Mouse (Mus musculus) limb, embryonic 14.5 days (tissue): ENCODE data around the gene Nhsl1. TPM values are rescaled to one million over a fixed set of nuclear protein-coding genes. Genes with fewer than 3 reads are reported as not detected.

ENCODE experiments used
- ATAC-seq: fragments of 200-750 bp; cut with Nextera tagmentation; 2 replicates; pipeline ENCODE4 v1.8.0; 2017; ENCODE audit warnings: low read depth, moderate number of reproducible peaks, moderate TSS enrichment; ENCODE audit not compliant: low FRiP score
- DNase-seq: peaks from one replicate; pipeline ENCODE4 v3.0.0-alpha.2; 2015; ENCODE audit warnings: low spot score
- H3K27ac ChIP-seq: fragments of 300-500 bp; sonication (generic); replicated peaks from 2 replicates; pipeline ENCODE4 v1.5.1; 2014; ENCODE audit warnings: low read depth, mild to moderate bottlenecking, low read length, moderate library complexity, mixed read lengths
- H3K27me3 ChIP-seq: fragments of 300-500 bp; sonication (generic); 2 replicates; pipeline ENCODE4 v1.6.1; 2014; ENCODE audit warnings: low read length, mixed read lengths; ENCODE audit not compliant: control insufficient read depth, insufficient read depth
- H3K36me3 ChIP-seq: fragments of 300-500 bp; sonication (generic); 2 replicates; pipeline ENCODE4 v1.6.1; 2014; ENCODE audit warnings: mild to moderate bottlenecking, low read length, moderate library complexity, mixed read lengths; ENCODE audit not compliant: control insufficient read depth, insufficient read depth
- H3K4me1 ChIP-seq: fragments of 300-500 bp; sonication (generic); 2 replicates; pipeline ENCODE4 v1.6.1; 2014; ENCODE audit warnings: antibody characterized with exemption, low read length, mixed read lengths; ENCODE audit not compliant: control insufficient read depth, insufficient read depth
- H3K4me2 ChIP-seq: fragments of 300-500 bp; sonication (generic); replicated peaks from 2 replicates; pipeline ENCODE4 v1.6.1; 2014; ENCODE audit warnings: low read depth, mild to moderate bottlenecking, low read length, moderate library complexity; ENCODE audit not compliant: severe bottlenecking
- H3K4me3 ChIP-seq: fragments of 300-500 bp; sonication (generic); replicated peaks from 2 replicates; pipeline ENCODE4 v1.5.1; 2014; ENCODE audit warnings: low read length
- H3K9ac ChIP-seq: fragments of 300-500 bp; sonication (generic); 2 replicates; pipeline ENCODE4 v1.6.1; 2014; ENCODE audit warnings: mild to moderate bottlenecking, low read depth, low read length, moderate library complexity; ENCODE audit not compliant: severe bottlenecking
- H3K9me3 ChIP-seq: fragments of 300-500 bp; sonication (generic); 2 replicates; pipeline ENCODE4 v1.6.1; 2016; ENCODE audit warnings: low read length; ENCODE audit not compliant: control insufficient read depth
- POLR2A ChIP-seq: fragments of 200-500 bp; IDR thresholded peaks from 2 replicates; pipeline ENCODE4 v1.8.0; 2012; ENCODE audit warnings: inconsistent platforms, mild to moderate bottlenecking, moderate library complexity, borderline replicate concordance; ENCODE audit not compliant: insufficient read depth, insufficient read length; ENCODE audit errors: extremely low read depth
- WGBS: fragments of 180-500 bp; shearing (Covaris S2); extraction: QIAGEN DNeasy Blood & Tissue Kit; methylation state at CpG from one replicate; pipeline ENCODE4 v1.1.7; 2014; 5-methylcytosine and 5-hydroxymethylcytosine counted together
- polyA plus RNA-seq, 2 experiments: library from polyadenylated mRNA; depleted of rRNA in 1 of 2; stranded (reverse) in 1 of 2; unstranded in 1 of 2; fragments of >200 nt; fragmentation: Nextera tagmentation in 1 of 2; extraction: Ambion mirVana in 1 of 2; gene quantifications; 2 replicates each; pipeline versions ENCODE4 v1.2.1 to v1.2.3; 2012 to 2014

Nhsl1 gene
- polyA plus RNA-seq (2012; rRNA removed): 16.6 and 18.8 TPM in 2 replicates
- 13.4 and 14.5 TPM in 2 replicates for polyA plus RNA-seq (2014; fragmentation: Nextera tagmentation; extraction: Ambion mirVana)

- under 1% methylated on average over 57 of the region's 63 CpGs for WGBS
- Histone ChIP-seq H3K36me3 (no peaks in the 10 kb centered on the region), H3K4me3 (peak within 1 kb of the TSS; percentile 83), H3K9me3 (no peaks in the 10 kb centered on the region), H3K4me1 (peaks cover 9% of the 10 kb centered on the region), H3K27ac (peak within 1 kb of the TSS; percentile 80), H3K4me2 (peak within 1 kb of the TSS; percentile 83), H3K27me3 (no peaks in the 10 kb centered on the region), H3K9ac (peak within 1 kb of the TSS; percentile 94)
- ATAC-seq (peak; percentile 80), DNase-seq (peak; percentile 59)
- no peak for TF ChIP-seq POLR2A
Measured at GRCm38 (mm10) chr10:18318916-18319481, at the start of gene Nhsl1. Gene Nhsl1 (plus strand): TSS chr10:18318985.

GRCm38 (mm10) chr10:18276090-18276734 lies 42.6 kb upstream of the Nhsl1 start:
- no peak for ATAC-seq
- 82% methylated on average over 4 of the region's 4 CpGs for WGBS
- Histone ChIP-seq H3K36me3 (no peaks in the 10 kb centered on the region), H3K27me3 (no peaks in the 10 kb centered on the region), H3K27ac (no peak overlapping the region), H3K4me1 (no peaks in the 10 kb centered on the region), H3K4me3 (no peak overlapping the region), H3K4me2 (no peak overlapping the region), H3K9me3 (0 out of 2 replicates have a peak, but pooled peaks cover under 1% of the 10 kb centered on the region), H3K9ac (no peak overlapping the region)
- no peak for TF ChIP-seq POLR2A
- DNase-seq: no peak

GRCm38 (mm10) chr10:18283991-18284390 lies 34.8 kb upstream of the Nhsl1 start:
- Histone ChIP-seq H3K27me3 (no peaks in the 10 kb centered on the region), H3K4me1 (no peaks in the 10 kb centered on the region)
- 87% methylated on average over 5 of the region's 5 CpGs for WGBS

DNA sequence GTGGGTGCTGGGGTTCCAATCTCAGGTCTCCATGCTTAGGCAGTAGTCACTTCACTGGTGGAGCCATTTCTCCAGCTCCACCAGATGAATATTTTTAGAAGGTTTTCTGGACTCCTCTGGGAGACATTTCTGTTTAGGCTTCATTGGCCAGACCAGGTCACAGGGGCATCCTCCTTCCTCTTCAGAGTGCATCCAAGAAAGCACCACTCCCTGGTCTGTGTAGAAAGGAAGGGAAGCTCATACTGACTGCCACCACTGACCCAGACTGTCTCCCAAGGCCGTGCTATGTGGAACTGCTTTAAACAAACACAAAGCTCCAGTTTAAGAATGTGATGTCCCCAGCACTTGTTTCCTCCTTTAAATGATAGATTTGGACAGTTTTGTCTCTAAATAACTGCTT lies 29.3 kb upstream of the Nhsl1 start:
- ATAC-seq: no peak
- H3K36me3 ChIP-seq: no peaks in the 10 kb centered on the region
- no peak overlapping the region for H3K4me3 ChIP-seq
- WGBS: 77% methylated on average over 1 of the region's 1 CpGs
- no peaks in the 10 kb centered on the region for H3K9me3 ChIP-seq
- no peak overlapping the region for H3K27ac ChIP-seq
- H3K9ac ChIP-seq: no peak overlapping the region
- H3K4me1 ChIP-seq: no peaks in the 10 kb centered on the region
- H3K4me2 ChIP-seq: no peak overlapping the region
- no peaks in the 10 kb centered on the region for H3K27me3 ChIP-seq
- no peak for DNase-seq
- no peak for TF ChIP-seq POLR2A

More at GRCm38 (mm10) chr10:18283991-18284390, 34.8 kb upstream of the Nhsl1 start:
- ATAC-seq (no peak), DNase-seq (no peak)
- Histone ChIP-seq H3K36me3 (no peaks in the 10 kb centered on the region), H3K4me3 (no peak overlapping the region), H3K4me2 (no peak overlapping the region), H3K27ac (no peak overlapping the region), H3K9ac (no peak overlapping the region), H3K9me3 (no peaks in the 10 kb centered on the region)
- no peak for TF ChIP-seq POLR2A

DNA sequence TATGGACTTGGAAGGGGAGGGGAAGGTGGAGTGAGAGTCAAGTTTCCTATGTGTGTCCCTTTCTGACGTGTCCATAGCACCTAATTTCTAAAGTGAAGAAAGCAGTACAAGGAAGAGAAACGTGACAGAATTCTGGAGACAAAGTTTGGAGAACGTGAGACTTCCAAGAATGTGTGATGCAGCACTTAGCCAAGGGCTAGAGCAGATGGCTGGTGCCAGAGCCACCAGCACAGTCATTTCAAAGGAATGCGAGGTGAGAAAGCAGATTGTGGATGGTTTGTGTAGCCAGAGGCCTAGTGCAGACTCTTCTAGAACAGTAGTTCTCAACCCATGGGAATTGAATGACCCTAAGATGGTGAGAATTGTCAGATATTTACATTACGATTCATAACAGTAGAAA lies 13.7 kb upstream of the Nhsl1 start:
- no peak for DNase-seq
- Histone ChIP-seq H3K9ac (no peak overlapping the region), H3K4me2 (no peak overlapping the region), H3K4me3 (no peak overlapping the region), H3K9me3 (no peaks in the 10 kb centered on the region), H3K4me1 (no peaks in the 10 kb centered on the region), H3K36me3 (no peaks in the 10 kb centered on the region), H3K27me3 (no peaks in the 10 kb centered on the region), H3K27ac (no peak overlapping the region)
- no peak for TF ChIP-seq POLR2A
- WGBS: 80% methylated on average over 5 of the region's 5 CpGs
- ATAC-seq: no peak
